Mouse (Mus musculus) myocyte (in vitro differentiated cells): ENCODE results near the gene B3gnt3.

Source experiments
- CEBPB ChIP-seq: IDR thresholded peaks from 2 replicates; pipeline ENCODE4 v1.6.1; 2011; ENCODE audit warnings: mild to moderate bottlenecking, moderate library complexity; ENCODE audit not compliant: poor library complexity, insufficient read depth, severe bottlenecking
- E2F4 ChIP-seq: IDR thresholded peaks from one replicate; pipeline ENCODE4 v1.6.1; 2011; ENCODE audit warnings: mild to moderate bottlenecking, control low read depth, moderate library complexity; ENCODE audit not compliant: insufficient read depth
- MAX ChIP-seq: IDR thresholded peaks from one replicate; pipeline ENCODE4 v1.6.1; 2011; ENCODE audit warnings: low read depth, mild to moderate bottlenecking, control low read depth
- MYOD1 ChIP-seq, 3 experiments: IDR thresholded peaks; one replicate each; pipeline ENCODE4 v1.6.1; 2011; ENCODE audit warnings: control low read depth in 2 of 3, low read depth in 2 of 3, mild to moderate bottlenecking in 2 of 3, moderate library complexity in 1 of 3; ENCODE audit not compliant: insufficient read length in 2 of 3, control insufficient read depth in 1 of 3
- MYOG ChIP-seq, 3 experiments: IDR thresholded peaks; one replicate each; pipeline ENCODE4 v1.6.1; 2011; ENCODE audit warnings: control low read depth in 2 of 3, low read depth in 2 of 3, mild to moderate bottlenecking in 2 of 3; ENCODE audit not compliant: insufficient read length in 2 of 3, control insufficient read depth in 1 of 3, insufficient read depth in 1 of 3
- POLR2A ChIP-seq: IDR thresholded peaks from one replicate; pipeline ENCODE4 v1.6.1; 2011; ENCODE audit warnings: low read depth, mild to moderate bottlenecking, control low read depth, moderate library complexity; ENCODE audit not compliant: insufficient read length
- POLR2AphosphoS2 ChIP-seq: IDR thresholded peaks from one replicate; pipeline ENCODE4 v1.6.1; 2011; ENCODE audit warnings: low read depth, control low read depth; ENCODE audit not compliant: insufficient read length
- REST ChIP-seq: IDR thresholded peaks from one replicate; pipeline ENCODE4 v1.6.1; 2011; ENCODE audit warnings: mild to moderate bottlenecking, control low read depth, moderate library complexity; ENCODE audit not compliant: insufficient read depth, insufficient read length
- TCF12 ChIP-seq: IDR thresholded peaks from one replicate; pipeline ENCODE4 v1.6.1; 2011; ENCODE audit warnings: mild to moderate bottlenecking, control low read depth; ENCODE audit not compliant: poor library complexity, insufficient read depth, severe bottlenecking
- TCF3 ChIP-seq: IDR thresholded peaks from one replicate; pipeline ENCODE4 v1.6.1; 2011; ENCODE audit warnings: low read depth, control low read depth; ENCODE audit not compliant: insufficient read length
- USF1 ChIP-seq: IDR thresholded peaks from one replicate; pipeline ENCODE4 v1.6.1; 2011; ENCODE audit warnings: low read depth, mild to moderate bottlenecking, control low read depth, moderate library complexity

- TF ChIP-seq POLR2A, result no peak
- no peak for TF ChIP-seq E2F4
- TF ChIP-seq MAX, result no peak
- TF ChIP-seq POLR2AphosphoS2, result no peak
- TF ChIP-seq MYOG (IDR thresholded peaks at IDR 0.05; ENCODE audit: control insufficient read depth in 1 of 3, insufficient read depth in 1 of 3, insufficient read length in 2 of 3, low read depth in 2 of 3), result no peak
- no peak for TF ChIP-seq USF1
- TF ChIP-seq TCF12, result no peak
- TF ChIP-seq MYOD1 (IDR thresholded peaks at IDR 0.05; ENCODE audit: control insufficient read depth in 1 of 3, insufficient read length in 2 of 3, low read depth in 2 of 3), result no peak
- TF ChIP-seq CEBPB, result no peak
- TF ChIP-seq REST, result no peak
- TF ChIP-seq TCF3, result no peak
These were observed 15.5 kb upstream of the B3gnt3 start for GRCm38 (mm10) chr8:71717096-71717495.
